Mouse (Mus musculus) stomach, postnatal 0 days (tissue): ENCODE results near the gene Nrip1.

Source experiments
- CTCF ChIP-seq: IDR thresholded peaks from 2 replicates; pipeline ENCODE4 v1.5.1; 2016; ENCODE audit warnings: antibody characterized with exemption, low read depth, mild to moderate bottlenecking, moderate library complexity
- EP300 ChIP-seq: optimal IDR thresholded peaks from 2 replicates; pipeline ENCODE3; 2016; ENCODE audit warnings: antibody characterized with exemption

DNA sequence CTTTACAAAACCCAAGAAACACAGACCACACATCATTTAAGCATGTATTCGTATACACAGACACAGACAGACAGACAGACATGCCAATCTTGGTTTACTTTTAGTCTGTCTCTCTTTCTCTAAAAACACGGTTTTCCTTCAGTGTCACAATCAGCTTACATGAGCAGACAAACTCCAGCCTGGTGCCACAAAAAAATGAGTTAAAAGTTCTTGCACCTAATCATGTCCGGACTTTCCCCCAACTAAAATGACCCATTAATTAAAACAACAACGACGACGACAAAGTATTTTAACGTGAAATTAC is 2.1 kb downstream of the Nrip1 start:
- TF ChIP-seq CTCF (no peak), EP300 (no peak)
